Mouse (Mus musculus) ES-E14 (cell line): Measurements from ENCODE around the gene Agap3.

Experiments
- CHD2 ChIP-seq: IDR thresholded peaks from 2 replicates; pipeline ENCODE4 v1.6.1; 2014; ENCODE audit warnings: mild to moderate bottlenecking, low read depth, low read length, inconsistent platforms
- HCFC1 ChIP-seq: IDR thresholded peaks from 2 replicates; pipeline ENCODE4 v1.6.1; 2012; ENCODE audit warnings: low read length, inconsistent platforms, borderline replicate concordance; ENCODE audit not compliant: insufficient read depth
- ZC3H11A ChIP-seq: IDR thresholded peaks from 2 replicates; pipeline ENCODE4 v1.6.1; 2012; ENCODE audit warnings: low read depth, mild to moderate bottlenecking, inconsistent platforms, low read length, borderline replicate concordance
- ZNF384 ChIP-seq: IDR thresholded peaks from 2 replicates; pipeline ENCODE4 v1.6.1; 2012; ENCODE audit warnings: low read depth, low read length, inconsistent platforms

GRCm38 (mm10) chr5:24441187-24441586, 10.8 kb upstream of the Agap3 start:
- TF ChIP-seq ZNF384 (no peak), ZC3H11A (no peak), CHD2 (no peak), HCFC1 (no peak)
